Mouse (Mus musculus) embryo, embryonic 9.5 days (tissue): ENCODE data around the gene Ddah2.

ENCODE experiments used
- DNase-seq: peaks from one replicate; pipeline ENCODE4 v3.0.0-alpha.2; 2017; ENCODE audit errors: extremely low spot score

The Ddah2 gene

GRCm38 (mm10) chr17:35077285-35077684 lies 18.4 kb downstream of the Ddah2 start:
- no peak for DNase-seq

- DNase-seq = peak; percentile 54
These were observed 19.0 kb downstream of the Ddah2 start, which contains the start of gene Ly6g6d for GRCm38 (mm10) chr17:35077786-35078233. TSS of gene Ly6g6d (minus strand) at chr17:35078065.

GRCm38 (mm10) chr17:35079778-35080177 lies 20.9 kb downstream of the Ddah2 start:
- no peak for DNase-seq

GRCm38 (mm10) chr17:35080248-35080647 lies 21.4 kb downstream of the Ddah2 start:
- DNase-seq = no peak

- no peak for DNase-seq
These were observed 21.9 kb downstream of the Ddah2 start for GRCm38 (mm10) chr17:35080710-35081109.

- no peak for DNase-seq
These were observed 24.2 kb downstream of the Ddah2 start for GRCm38 (mm10) chr17:35082841-35083576.

- no peak for DNase-seq
These were observed 25.2 kb downstream of the Ddah2 start for GRCm38 (mm10) chr17:35083929-35084497.

GRCm38 (mm10) chr17:35085208-35085865 lies 26.5 kb downstream of the Ddah2 start, which contains the start of gene Ly6g6f:
TSS of gene Ly6g6f (minus strand) at chr17:35085610.
- no peak for DNase-seq

- no peak for DNase-seq
These were observed 29.3 kb downstream of the Ddah2 start for GRCm38 (mm10) chr17:35088151-35088550.

GRCm38 (mm10) chr17:35088825-35089644 lies 30.2 kb downstream of the Ddah2 start, which contains the start of gene Abhd16a:
TSS of gene Abhd16a (plus strand) at chr17:35089263.
- peak; percentile 94 for DNase-seq

- no peak for DNase-seq
These were observed 31.5 kb downstream of the Ddah2 start for GRCm38 (mm10) chr17:35090166-35090932.

- no peak for DNase-seq
These were observed 33.8 kb downstream of the Ddah2 start for GRCm38 (mm10) chr17:35092403-35093198.

GRCm38 (mm10) chr17:35094475-35095365 lies 35.9 kb downstream of the Ddah2 start:
- DNase-seq = no peak

GRCm38 (mm10) chr17:35096597-35096996 lies 37.8 kb downstream of the Ddah2 start:
- no peak for DNase-seq

GRCm38 (mm10) chr17:35097164-35097655 lies 38.4 kb downstream of the Ddah2 start:
- DNase-seq = no peak

- no peak for DNase-seq
These were observed 41.4 kb downstream of the Ddah2 start for GRCm38 (mm10) chr17:35100196-35100765.

GRCm38 (mm10) chr17:35101161-35101560 lies 42.3 kb downstream of the Ddah2 start:
- DNase-seq = no peak

- DNase-seq = no peak
These were observed 43.5 kb downstream of the Ddah2 start for GRCm38 (mm10) chr17:35102299-35102698.
